Mouse (Mus musculus) embryo, embryonic 11 days (tissue): ENCODE measurements around the gene BC005537.

ENCODE experiments used
- DNase-seq: peaks from one replicate; pipeline ENCODE4 v3.0.0-alpha.2; 2015

BC005537 gene

DNA sequence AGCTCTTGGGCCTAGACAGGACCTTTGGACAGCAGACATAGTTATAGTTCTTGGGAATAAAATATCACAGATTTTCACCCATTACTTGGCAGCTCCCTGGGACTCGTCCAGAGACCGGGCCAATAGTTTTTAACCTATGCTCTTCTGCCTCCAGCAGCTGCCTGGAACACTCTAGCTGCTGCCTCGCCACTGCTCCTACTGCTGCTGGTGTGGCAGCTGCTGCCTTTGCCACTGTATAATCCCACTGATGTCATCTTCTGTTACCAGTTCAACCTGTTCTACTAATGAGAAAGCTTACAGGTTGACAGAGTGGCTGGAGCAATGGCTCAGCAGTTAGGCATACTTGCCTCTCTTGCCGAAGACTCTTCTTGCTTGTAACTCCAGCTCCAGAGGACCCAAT lies 47.9 kb downstream of the BC005537 start:
- DNase-seq: no peak

DNA sequence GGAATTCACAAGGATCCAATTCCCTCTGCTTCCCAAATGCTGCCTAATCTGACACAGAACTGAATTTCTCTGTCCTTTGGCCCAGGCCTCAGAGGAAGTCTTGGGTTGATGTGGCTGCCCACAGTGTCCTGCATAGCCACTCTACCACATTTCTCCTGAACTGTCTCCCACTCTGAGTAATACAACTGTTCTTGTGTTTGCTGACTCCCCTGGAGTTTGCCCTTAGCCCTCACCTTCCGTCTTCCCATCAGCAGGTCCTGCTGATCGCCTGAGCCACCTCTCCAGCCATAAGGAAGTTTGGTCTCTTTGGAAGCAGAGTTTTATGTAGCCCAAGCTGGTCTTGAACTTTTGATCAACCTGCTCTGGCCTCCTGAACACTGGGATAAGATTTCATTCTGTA lies 50.5 kb downstream of the BC005537 start:
- no peak for DNase-seq

DNA sequence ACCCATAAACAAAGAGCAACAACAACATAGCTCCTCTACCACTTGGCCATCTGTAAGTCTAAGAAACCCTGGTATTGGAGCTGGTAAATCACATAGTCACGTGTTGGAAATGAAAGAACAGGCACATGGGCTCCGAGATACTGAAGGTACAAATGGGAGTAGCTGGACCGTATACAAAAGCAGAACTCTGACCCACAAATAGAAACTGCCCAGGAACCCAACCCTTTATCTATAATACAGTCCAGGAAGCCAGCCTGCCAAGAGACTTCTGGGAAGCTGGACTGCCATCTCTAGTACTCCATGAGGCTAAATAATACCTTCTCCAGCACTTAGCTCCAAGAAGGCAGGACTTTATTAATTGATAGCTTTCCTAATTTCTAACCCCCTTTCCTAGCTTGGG lies 51.1 kb downstream of the BC005537 start:
- no peak for DNase-seq

DNA sequence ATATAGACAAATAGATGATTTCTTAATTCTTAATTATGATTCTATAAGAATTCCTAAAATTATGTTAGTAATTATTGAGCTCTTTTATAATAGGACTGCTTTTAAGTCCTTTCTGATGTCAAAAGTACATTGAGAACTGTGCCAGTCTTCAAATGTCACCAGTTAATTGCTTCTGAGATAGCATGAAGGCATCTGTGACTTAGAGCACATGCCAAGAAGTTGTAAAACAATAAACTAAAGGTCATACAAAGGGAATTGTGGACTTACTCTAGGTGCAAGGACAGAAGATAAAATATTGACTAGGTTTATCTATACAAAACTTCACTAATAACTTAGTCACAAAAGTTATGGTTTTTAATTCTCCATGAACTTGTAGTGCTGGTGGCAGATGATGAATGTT lies 57.7 kb downstream of the BC005537 start:
- DNase-seq: no peak

DNA sequence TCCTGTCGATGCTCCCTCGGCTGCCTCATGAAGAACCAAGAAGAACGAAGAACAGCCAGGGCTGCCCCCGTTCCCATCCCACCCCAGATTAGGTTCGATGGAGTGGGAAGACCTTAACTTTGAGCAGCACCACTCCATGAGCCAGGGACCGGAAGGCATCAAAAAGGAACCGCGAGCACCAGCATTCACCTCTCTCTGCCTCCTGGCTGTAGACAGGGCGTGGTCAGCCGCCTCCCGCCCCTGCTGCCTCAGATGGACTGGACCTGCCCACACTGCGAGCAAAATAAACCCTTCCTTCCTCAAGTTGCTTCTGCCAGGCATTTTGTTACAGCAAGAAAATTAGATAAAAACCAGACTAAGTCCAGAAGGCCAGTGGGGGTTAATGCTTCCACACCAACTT lies 59.6 kb downstream of the BC005537 start:
- DNase-seq: no peak

- DNase-seq: no peak
Observed at GRCm38 (mm10) chr13:24862021-24862420, 60.6 kb downstream of the BC005537 start.

DNA sequence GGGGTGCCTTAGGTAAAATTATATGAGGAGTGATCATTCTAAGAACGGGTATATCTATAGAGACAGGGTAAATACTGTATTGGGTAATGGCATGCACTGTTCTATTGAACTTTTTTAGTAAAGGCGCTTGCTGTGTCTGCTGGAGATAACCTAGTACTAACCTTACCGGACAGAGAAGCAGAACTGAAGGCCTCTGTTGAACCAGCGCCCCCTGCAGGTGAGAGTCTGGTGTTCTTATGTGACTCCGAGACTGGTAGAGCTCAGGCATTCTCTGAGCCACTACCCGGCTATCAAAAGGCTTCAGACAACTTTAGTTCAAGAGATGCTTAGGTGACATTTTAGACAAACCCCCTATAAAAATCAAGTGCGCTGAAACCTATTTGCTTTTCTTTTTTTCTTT lies 61.1 kb downstream of the BC005537 start:
- DNase-seq: peak; percentile 48
